Comparison of ENCODE assay signal across 20 mouse cellular contexts in genomic region chr12:75852384-75852783, GRCm38 (mm10). TPM values are rescaled to one million over a fixed set of nuclear protein-coding genes. Genes with fewer than 3 reads are reported as not detected.
DNase-seq lines count a peak whose midpoint lies in the region; ATAC-seq and TF ChIP-seq lines count a peak whose summit lies in the region.
"Had no signal": no experiment of that assay in that cellular context is flagged by ENCODE, and none has a peak within 500 bp of the region (broad histone marks: within the 10 kb centered on the region; RNA-seq: fewer than 3 reads in every experiment).

No protein-coding gene starts in this region.

- no peak for DNase-seq in hindbrain, embryonic 10.5 days (ENCODE audit: low spot score)
- no peak for DNase-seq in stomach, postnatal 0 days (ENCODE audit: low spot score)
- no peak for DNase-seq in forebrain, embryonic 10.5 days (ENCODE audit: extremely low spot score, low spot score)
- DNase-seq in left cerebral cortex, adult 18-20 months (ENCODE audit: low spot score in 2 of 2), result no peak
- DNase-seq: cerebellum, adult 18-20 months; gastrocnemius, postnatal 10 days; heart, adult 18-20 months; heart, postnatal 14 days; lung, adult 2 months; lung, postnatal 4 days; thymus, adult 18-20 months had no signal

- H3K9ac ChIP-seq in hindbrain, embryonic 12.5 days, result no peak overlapping the region
- H3K9ac ChIP-seq in stomach, embryonic 15.5 days, result no peak overlapping the region
- no peak overlapping the region for H3K9ac ChIP-seq in stomach, postnatal 0 days (ENCODE audit: low read length)
- peak overlapping the region; percentile 22; the same call in 1 of the 2 replicates for H3K9ac ChIP-seq in kidney, embryonic 16.5 days (replicated peaks; ENCODE audit: low read length)
- H3K9ac ChIP-seq: forebrain, embryonic 13.5 days; limb, embryonic 15.5 days; neural tube, embryonic 13.5 days had no signal

- TF ChIP-seq CTCF in stomach, postnatal 0 days (IDR thresholded peaks at IDR 0.05; ENCODE audit: low read depth), result no peak

- H3K4me2 ChIP-seq in hindbrain, embryonic 12.5 days (replicated peaks), result no peak overlapping the region
- H3K4me2 ChIP-seq in stomach, embryonic 15.5 days, result no peak overlapping the region
- no peak overlapping the region for H3K4me2 ChIP-seq in stomach, postnatal 0 days (replicated peaks; ENCODE audit: low read depth)
- peak overlapping the region; percentile 4; the same call in 1 of the 2 replicates for H3K4me2 ChIP-seq in kidney, embryonic 16.5 days (replicated peaks; ENCODE audit: low read depth, low read length)
- H3K4me2 ChIP-seq: forebrain, embryonic 13.5 days; limb, embryonic 15.5 days; neural tube, embryonic 13.5 days had no signal

- H3K36me3 ChIP-seq in hindbrain, embryonic 12.5 days, result peaks cover 3% of the 10 kb centered on the region; the same call in 1 of the 2 replicates
- H3K36me3 ChIP-seq in hindbrain, embryonic 10.5 days, result peaks cover 9% of the 10 kb centered on the region
- no peaks in the 10 kb centered on the region for H3K36me3 ChIP-seq in stomach, embryonic 15.5 days
- no peaks in the 10 kb centered on the region for H3K36me3 ChIP-seq in stomach, postnatal 0 days (ENCODE audit: control insufficient read depth, insufficient read depth, low read length)
- no peaks in the 10 kb centered on the region for H3K36me3 ChIP-seq in kidney, embryonic 16.5 days (ENCODE audit: insufficient read depth, low read length)
- peaks cover 22% of the 10 kb centered on the region for H3K36me3 ChIP-seq in forebrain, embryonic 10.5 days (replicated peaks)
- H3K36me3 ChIP-seq: limb, embryonic 15.5 days; neural tube, embryonic 13.5 days had no signal

- WGBS in hindbrain, embryonic 12.5 days, result 60% methylated on average over 6 of the region's 6 CpGs
- WGBS in hindbrain, embryonic 10.5 days, result 67% methylated on average over 6 of the region's 6 CpGs
- WGBS in stomach, embryonic 15.5 days, result 42% methylated on average over 6 of the region's 6 CpGs
- WGBS in stomach, postnatal 0 days, result 44% methylated on average over 6 of the region's 6 CpGs
- WGBS in kidney, embryonic 16.5 days, result 44% methylated on average over 6 of the region's 6 CpGs
- WGBS in forebrain, embryonic 10.5 days, result 78% methylated on average over 6 of the region's 6 CpGs

- H3K27me3 ChIP-seq in hindbrain, embryonic 12.5 days, result no peaks in the 10 kb centered on the region
- H3K27me3 ChIP-seq in hindbrain, embryonic 10.5 days (ENCODE audit: insufficient read depth, poor library complexity, severe bottlenecking), result no peaks in the 10 kb centered on the region
- H3K27me3 ChIP-seq in stomach, embryonic 15.5 days (replicated peaks), result no peaks in the 10 kb centered on the region
- H3K27me3 ChIP-seq in stomach, postnatal 0 days (ENCODE audit: control insufficient read depth, insufficient read depth, low read length), result no peaks in the 10 kb centered on the region
- H3K27me3 ChIP-seq in kidney, embryonic 16.5 days (ENCODE audit: insufficient read depth, low read length), result no peaks in the 10 kb centered on the region
- H3K27me3 ChIP-seq in forebrain, embryonic 10.5 days (ENCODE audit: poor library complexity, severe bottlenecking), result no peaks in the 10 kb centered on the region
- H3K27me3 ChIP-seq: forebrain, embryonic 13.5 days; limb, embryonic 15.5 days; neural tube, embryonic 13.5 days had no signal

- H3K4me1 ChIP-seq in hindbrain, embryonic 12.5 days, result peaks cover 13% of the 10 kb centered on the region; the same call in 1 of the 2 replicates
- H3K4me1 ChIP-seq in hindbrain, embryonic 10.5 days (replicated peaks), result peaks cover 9% of the 10 kb centered on the region
- peaks cover 23% of the 10 kb centered on the region for H3K4me1 ChIP-seq in stomach, embryonic 15.5 days
- 0 out of 2 replicates have a peak, but pooled peaks cover 8% of the 10 kb centered on the region for H3K4me1 ChIP-seq in stomach, postnatal 0 days (replicated peaks; ENCODE audit: control insufficient read depth, insufficient read depth)
- H3K4me1 ChIP-seq in kidney, embryonic 16.5 days (ENCODE audit: insufficient read depth, low read length), result peaks cover 46% of the 10 kb centered on the region
- H3K4me1 ChIP-seq in forebrain, embryonic 10.5 days, result peaks cover 49% of the 10 kb centered on the region

- peak overlapping the region; percentile 5; the same call in 1 of the 2 replicates for H3K27ac ChIP-seq in hindbrain, embryonic 12.5 days
- H3K27ac ChIP-seq in hindbrain, embryonic 10.5 days, result no peak overlapping the region
- peak overlapping the region; percentile 31; the same call in 1 of the 2 replicates for H3K27ac ChIP-seq in stomach, embryonic 15.5 days
- no peak overlapping the region for H3K27ac ChIP-seq in stomach, postnatal 0 days (replicated peaks)
- peak overlapping the region; percentile 81 for H3K27ac ChIP-seq in kidney, embryonic 16.5 days (ENCODE audit: low read length)
- no peak overlapping the region for H3K27ac ChIP-seq in forebrain, embryonic 10.5 days
- H3K27ac ChIP-seq: forebrain, embryonic 13.5 days; midbrain, embryonic 10.5 days; neural tube, embryonic 13.5 days had no signal

- ATAC-seq in hindbrain, embryonic 12.5 days (ENCODE audit: low FRiP score), result no peak
- no peak for ATAC-seq in stomach, embryonic 15.5 days (ENCODE audit: insufficient read depth, low FRiP score, low read depth)
- ATAC-seq in stomach, postnatal 0 days (ENCODE audit: low FRiP score, low TSS enrichment), result no peak
- ATAC-seq in kidney, embryonic 16.5 days (ENCODE audit: low FRiP score, low TSS enrichment), result peak; percentile 47
- ATAC-seq: forebrain, embryonic 13.5 days; hindbrain, embryonic 16.5 days; intestine, embryonic 16.5 days had no signal

- no peaks in the 10 kb centered on the region for H3K9me3 ChIP-seq in hindbrain, embryonic 12.5 days (replicated peaks)
- H3K9me3 ChIP-seq in hindbrain, embryonic 10.5 days, result no peaks in the 10 kb centered on the region
- H3K9me3 ChIP-seq in stomach, embryonic 15.5 days, result no peaks in the 10 kb centered on the region
- H3K9me3 ChIP-seq in stomach, postnatal 0 days (ENCODE audit: control insufficient read depth, low read length), result no peaks in the 10 kb centered on the region
- H3K9me3 ChIP-seq in kidney, embryonic 16.5 days (ENCODE audit: low read length), result no peaks in the 10 kb centered on the region
- H3K9me3 ChIP-seq in forebrain, embryonic 10.5 days, result no peaks in the 10 kb centered on the region
- H3K9me3 ChIP-seq: forebrain, embryonic 13.5 days; limb, embryonic 15.5 days; midbrain, embryonic 10.5 days; neural tube, embryonic 13.5 days had no signal

- TF ChIP-seq EP300 in stomach, postnatal 0 days (optimal IDR thresholded peaks at IDR 0.05), result no peak

- no peak overlapping the region for H3K4me3 ChIP-seq in hindbrain, embryonic 12.5 days
- H3K4me3 ChIP-seq in hindbrain, embryonic 10.5 days, result no peak overlapping the region
- H3K4me3 ChIP-seq in stomach, embryonic 15.5 days (replicated peaks), result no peak overlapping the region
- no peak overlapping the region for H3K4me3 ChIP-seq in stomach, postnatal 0 days (ENCODE audit: low read depth, low read length)
- H3K4me3 ChIP-seq in kidney, embryonic 16.5 days (ENCODE audit: low read length), result no peak overlapping the region
- no peak overlapping the region for H3K4me3 ChIP-seq in forebrain, embryonic 10.5 days
- H3K4me3 ChIP-seq: forebrain, embryonic 13.5 days; limb, embryonic 15.5 days; midbrain, embryonic 10.5 days; neural tube, embryonic 13.5 days had no signal

RNA-seq across cellular contexts. Expression of gene Syne2, which starts 34.5 kb away (rescaled TPM):
- 92.8 and 97.9 TPM in 2 replicates for polyA plus RNA-seq in hindbrain, embryonic 12.5 days (2016; fragmentation: Nextera tagmentation; extraction: Ambion mirVana)
- polyA plus RNA-seq in hindbrain, embryonic 10.5 days (2016; fragmentation: Nextera tagmentation; extraction: Ambion mirVana), result 84.3 and 91.3 TPM in 2 replicates
- 49.2 and 53.1 TPM in 2 replicates for polyA plus RNA-seq in stomach, embryonic 15.5 days (2015; fragmentation: Nextera tagmentation; extraction: Ambion mirVana)
- 13.7 and 16.1 TPM in 2 replicates for polyA plus RNA-seq in stomach, postnatal 0 days (2015; fragmentation: Nextera tagmentation; extraction: Ambion mirVana)
- 58.7 and 61.9 TPM in 2 replicates for polyA plus RNA-seq in kidney, embryonic 16.5 days (2015; fragmentation: Nextera tagmentation; extraction: Ambion mirVana)
- 95.5 and 108 TPM in 2 replicates for polyA plus RNA-seq in forebrain, embryonic 10.5 days (2016; fragmentation: Nextera tagmentation; extraction: Ambion mirVana)
- total RNA-seq in left cerebral cortex, adult 18-20 months (2021), result 10 to 100 TPM; 20.8 to 21.8 TPM

Comparison
In these comparisons a context has a peak if more than half of its experiments do, and no peak if none do; other contexts are left out.
1. H3K27ac ChIP-seq: peak in hindbrain, embryonic 12.5 days (single experiment), stomach, embryonic 15.5 days (single experiment) and kidney, embryonic 16.5 days (single experiment); none in hindbrain, embryonic 10.5 days (single experiment), stomach, postnatal 0 days (single experiment) and forebrain, embryonic 10.5 days (single experiment).